Mouse (Mus musculus) MEL (cell line): ENCODE results near the gene Dock3. TPM values are rescaled to one million over a fixed set of nuclear protein-coding genes. Genes with fewer than 3 reads are reported as not detected.

Experiments used
- DNase-seq: peaks from one replicate; pipeline ENCODE4 v3.0.0; 2011; ENCODE audit warnings: low read depth, low spot score
- H3K27ac ChIP-seq: 2 replicates; pipeline ENCODE4 v1.5.1; 2012; ENCODE audit warnings: low read depth, mild to moderate bottlenecking, control low read depth, low read length, moderate library complexity; ENCODE audit not compliant: control insufficient read depth
- H3K27me3 ChIP-seq, 2 experiments: fragments of 150-350 bp in 1 of 2; sonication (generic) in 1 of 2; 2 replicates each; pipeline ENCODE4 v1.6.1; 2012; ENCODE audit warnings: low read length in 2 of 2, mild to moderate bottlenecking in 2 of 2, improper control_type of control experiment in 1 of 2, moderate library complexity in 1 of 2; ENCODE audit not compliant: insufficient read depth in 2 of 2, control insufficient read depth in 1 of 2
- H3K36me3 ChIP-seq, 2 experiments: 2 replicates each; pipeline ENCODE4 v1.6.1; 2012 to 2014; ENCODE audit warnings: low read length in 2 of 2, improper control_type of control experiment in 1 of 2, inconsistent platforms in 1 of 2, mild to moderate bottlenecking in 1 of 2; ENCODE audit not compliant: insufficient read depth in 2 of 2, control insufficient read depth in 1 of 2
- H3K4me1 ChIP-seq, 2 experiments: fragments of 150-350 bp in 1 of 2; sonication (generic) in 1 of 2; 2 replicates each; pipeline ENCODE4 v1.6.1; 2012; ENCODE audit warnings: low read length in 2 of 2, improper control_type of control experiment in 1 of 2, mild to moderate bottlenecking in 1 of 2; ENCODE audit not compliant: insufficient read depth in 2 of 2, control insufficient read depth in 1 of 2
- H3K4me3 ChIP-seq, 2 experiments: fragments of 150-350 bp in 1 of 2; sonication (generic) in 1 of 2; 2 replicates each; pipeline ENCODE4 v1.5.1; 2012; ENCODE audit warnings: low read depth in 2 of 2, low read length in 2 of 2, mild to moderate bottlenecking in 2 of 2, moderate library complexity in 2 of 2, control low read depth in 1 of 2, improper control_type of control experiment in 1 of 2; ENCODE audit not compliant: control insufficient read depth in 1 of 2, insufficient read depth in 1 of 2
- H3K79me2 ChIP-seq: 2 replicates; pipeline ENCODE4 v1.6.1; 2012; ENCODE audit warnings: mild to moderate bottlenecking, low read length, moderate library complexity; ENCODE audit not compliant: control insufficient read depth, poor library complexity, insufficient read depth
- H3K9ac ChIP-seq: 2 replicates; pipeline ENCODE4 v1.6.1; 2012; ENCODE audit warnings: low read depth, mild to moderate bottlenecking, control low read depth, low read length, moderate library complexity; ENCODE audit not compliant: control insufficient read depth, poor library complexity, severe bottlenecking
- H3K9me3 ChIP-seq: fragments of 150-350 bp; sonication (generic); replicated peaks from 2 replicates; pipeline ENCODE4 v1.6.1; 2012; ENCODE audit warnings: mild to moderate bottlenecking, low read length, improper control_type of control experiment, moderate library complexity; ENCODE audit not compliant: insufficient read depth
- CTCF ChIP-seq, 3 experiments: IDR thresholded peaks in 2 of 3; conservative IDR thresholded peaks in 1 of 3; 2 replicates each; pipeline ENCODE4 v1.5.1; 2011 to 2012; ENCODE audit warnings: low read length in 3 of 3, low read depth in 2 of 3, mild to moderate bottlenecking in 2 of 3, improper control_type of control experiment in 1 of 3, inconsistent platforms in 1 of 3, mixed read lengths in 1 of 3, moderate library complexity in 1 of 3; ENCODE audit not compliant: control insufficient read depth in 1 of 3, insufficient read depth in 1 of 3, poor library complexity in 1 of 3, severe bottlenecking in 1 of 3
- ELF1 ChIP-seq: IDR thresholded peaks from 2 replicates; pipeline ENCODE4 v1.6.1; 2014; ENCODE audit warnings: low read depth, mild to moderate bottlenecking, inconsistent platforms, low read length, improper control_type of control experiment, moderate library complexity
- ETS1 ChIP-seq: IDR thresholded peaks from 2 replicates; pipeline ENCODE4 v1.6.1; 2012; ENCODE audit warnings: low read depth, mild to moderate bottlenecking, inconsistent platforms, low read length, improper control_type of control experiment, moderate library complexity
- GATA1 ChIP-seq: IDR thresholded peaks from 2 replicates; pipeline ENCODE4 v1.6.1; 2011; ENCODE audit warnings: low read depth, low read length, improper control_type of control experiment
- HCFC1 ChIP-seq: IDR thresholded peaks from 2 replicates; pipeline ENCODE4 v1.6.1; 2012; ENCODE audit warnings: low read depth, mild to moderate bottlenecking, inconsistent platforms, low read length, improper control_type of control experiment, moderate library complexity
- JUND ChIP-seq: IDR thresholded peaks from 2 replicates; pipeline ENCODE4 v1.6.1; 2011; ENCODE audit warnings: low read depth, mild to moderate bottlenecking, improper control_type of control experiment, low read length
- KAT2A ChIP-seq: conservative IDR thresholded peaks from 2 replicates; pipeline ENCODE4 v1.6.1; 2012; ENCODE audit warnings: low read depth, low read length, improper control_type of control experiment, inconsistent platforms
- MEF2A ChIP-seq: IDR thresholded peaks from 2 replicates; pipeline ENCODE4 v1.6.1; 2014; ENCODE audit warnings: low read depth, mild to moderate bottlenecking, inconsistent platforms, low read length, improper control_type of control experiment; ENCODE audit not compliant: poor library complexity, insufficient replicate concordance, severe bottlenecking; ENCODE audit errors: extremely low read depth
- MXI1 ChIP-seq: IDR thresholded peaks from 2 replicates; pipeline ENCODE4 v1.6.1; 2011; ENCODE audit warnings: mild to moderate bottlenecking, low read depth, low read length, improper control_type of control experiment
- MYC ChIP-seq: IDR thresholded peaks from 2 replicates; pipeline ENCODE4 v1.6.1; 2011; ENCODE audit warnings: low read depth, mild to moderate bottlenecking, low read length, improper control_type of control experiment, moderate library complexity
- NELFE ChIP-seq: IDR thresholded peaks from 2 replicates; pipeline ENCODE4 v1.6.1; 2011; ENCODE audit warnings: low read depth, low read length, improper control_type of control experiment
- NRF1 ChIP-seq: IDR thresholded peaks from 2 replicates; pipeline ENCODE4 v1.6.1; 2014; ENCODE audit warnings: low read depth, mild to moderate bottlenecking, inconsistent platforms, low read length, improper control_type of control experiment, moderate library complexity; ENCODE audit not compliant: poor library complexity, insufficient read depth, severe bottlenecking
- RCOR1 ChIP-seq: IDR thresholded peaks from 2 replicates; pipeline ENCODE4 v1.6.1; 2012; ENCODE audit warnings: low read depth, mild to moderate bottlenecking, inconsistent platforms, low read length, improper control_type of control experiment
- TBP ChIP-seq: IDR thresholded peaks from 2 replicates; pipeline ENCODE4 v1.8.0; 2011; ENCODE audit warnings: low read depth, low read length, improper control_type of control experiment
- UBTF ChIP-seq: IDR thresholded peaks from 2 replicates; pipeline ENCODE4 v1.6.1; 2012; ENCODE audit warnings: low read depth, mild to moderate bottlenecking, inconsistent platforms, low read length, improper control_type of control experiment, moderate library complexity, borderline replicate concordance; ENCODE audit not compliant: insufficient read depth
- ZC3H11A ChIP-seq: IDR thresholded peaks from 2 replicates; pipeline ENCODE4 v1.6.1; 2012; ENCODE audit warnings: low read depth, mild to moderate bottlenecking, inconsistent platforms, low read length, improper control_type of control experiment
- ZNF384 ChIP-seq: IDR thresholded peaks from 2 replicates; pipeline ENCODE4 v1.6.1; 2012; ENCODE audit warnings: low read depth, mild to moderate bottlenecking, inconsistent platforms, low read length, improper control_type of control experiment
- polyA plus RNA-seq, 2 experiments: library from polyadenylated mRNA; stranded (reverse) in 1 of 2; unstranded in 1 of 2; fragments of >175 nt in 1 of 2; fragments of >200 nt in 1 of 2; gene quantifications; 2 replicates each; pipeline versions ENCODE4 v1.2.1 to v1.2.4; 2012; ENCODE audit warnings: low replicate concordance in 2 of 2, low read depth in 1 of 2; ENCODE audit not compliant: insufficient read length in 2 of 2, insufficient read depth in 1 of 2, missing spikeins in 1 of 2
- total RNA-seq: library from RNA; depleted of rRNA; stranded (reverse); fragments of 300-350 nt; gene quantifications from 2 replicates; pipeline ENCODE4 v1.2.3, GENCODE M21; 2012

The Dock3 gene
- total and polyA plus RNA-seq, 3 experiments = 0.03 to 0.08 TPM; not detected in 1

GRCm38 (mm10) chr9:107250416-107251337, 19.0 kb upstream of the Dock3 start:
- DNase-seq = no peak
- Histone ChIP-seq H3K27me3 (no peaks in the 10 kb centered on the region), H3K9me3 (no peaks in the 10 kb centered on the region), H3K36me3 (no peaks in the 10 kb centered on the region), H3K27ac (no peak overlapping the region), H3K9ac (no peak overlapping the region), H3K4me1 (no peaks in the 10 kb centered on the region), H3K4me3 (no peak overlapping the region), H3K79me2 (no peaks in the 10 kb centered on the region)
- no peak for TF ChIP-seq MEF2A
- TF ChIP-seq JUND = no peak
- TF ChIP-seq GATA1 = no peak

DNA sequence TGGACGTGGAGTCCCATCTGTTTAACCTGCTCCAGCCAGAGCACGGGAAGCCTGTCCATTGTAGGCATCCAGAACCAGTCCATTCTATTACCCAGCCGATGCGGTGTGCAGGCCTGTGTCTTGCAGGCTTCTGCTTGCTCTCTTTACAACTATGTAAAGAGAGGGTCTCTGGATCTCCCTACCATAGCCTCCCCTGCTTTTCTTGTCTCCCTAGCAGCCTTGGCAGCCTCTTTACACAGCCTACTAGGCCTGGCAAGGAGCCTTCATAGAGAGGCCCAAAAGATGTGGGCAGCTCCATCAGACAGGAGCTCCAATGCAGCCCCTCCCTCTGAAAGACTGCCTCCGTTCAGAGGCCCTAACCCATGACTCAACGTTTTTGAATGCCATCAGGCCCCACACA, 17.4 kb upstream of the Dock3 start:
- no peaks in the 10 kb centered on the region for H3K4me1 ChIP-seq
- no peak overlapping the region for H3K9ac ChIP-seq
- peaks cover 2 to 3% of the 10 kb centered on the region in 2 experiments; a peak in 2 of 4 replicates for H3K27me3 ChIP-seq
- no peak overlapping the region for H3K4me3 ChIP-seq
- DNase-seq = no peak
- H3K36me3 ChIP-seq = no peaks in the 10 kb centered on the region
- no peaks in the 10 kb centered on the region for H3K9me3 ChIP-seq
- no peaks in the 10 kb centered on the region for H3K79me2 ChIP-seq
- TF ChIP-seq HCFC1 = no peak
- no peak for TF ChIP-seq RCOR1
- TF ChIP-seq MXI1 = no peak
- no peak for TF ChIP-seq ZC3H11A
- no peak for TF ChIP-seq NELFE
- TF ChIP-seq TBP = no peak
- no peak for TF ChIP-seq ZNF384
- no peak for TF ChIP-seq CTCF (IDR thresholded peaks at IDR 0.05 in 2 of 3, conservative IDR thresholded peaks at IDR 0.05 in 1 of 3; ENCODE audit: control insufficient read depth in 1 of 3, insufficient read depth in 1 of 3, low read depth in 2 of 3, low read length in 3 of 3, poor library complexity in 1 of 3, severe bottlenecking in 1 of 3)
- no peak for TF ChIP-seq ETS1
- no peak for TF ChIP-seq KAT2A
- no peak for TF ChIP-seq ELF1
- no peak for TF ChIP-seq MYC
- TF ChIP-seq UBTF = no peak
- no peak for TF ChIP-seq NRF1
- TF ChIP-seq MEF2A = no peak
- TF ChIP-seq, all 39 proteins: peak for 0
- no peak overlapping the region for H3K27ac ChIP-seq
